Mouse (Mus musculus) hindbrain, embryonic 16.5 days (tissue): ENCODE results near the gene Slc4a1. TPM values are rescaled to one million over a fixed set of nuclear protein-coding genes. Genes with fewer than 3 reads are reported as not detected.

Experiments
- ATAC-seq: fragments of 200-750 bp; cut with Nextera tagmentation; 2 replicates; pipeline ENCODE4 v1.8.0; 2017; ENCODE audit warnings: moderate TSS enrichment, moderate library complexity
- H3K27ac ChIP-seq: fragments of 300-500 bp; sonication (generic); 2 replicates; pipeline ENCODE4 v1.5.1; 2014; ENCODE audit warnings: low read depth, mild to moderate bottlenecking, control low read depth, low read length, moderate library complexity
- H3K27me3 ChIP-seq: fragments of 300-500 bp; sonication (generic); replicated peaks from 2 replicates; pipeline ENCODE4 v1.6.1; 2014; ENCODE audit warnings: low read length; ENCODE audit not compliant: control insufficient read depth, insufficient read depth
- H3K36me3 ChIP-seq: fragments of 300-500 bp; sonication (generic); 2 replicates; pipeline ENCODE4 v1.6.1; 2014; ENCODE audit warnings: mild to moderate bottlenecking, low read length, moderate library complexity, mixed read lengths; ENCODE audit not compliant: control insufficient read depth, insufficient read depth
- H3K4me1 ChIP-seq: fragments of 300-500 bp; sonication (generic); 2 replicates; pipeline ENCODE4 v1.6.1; 2014; ENCODE audit warnings: low read depth, low read length; ENCODE audit not compliant: control insufficient read depth, insufficient read depth
- H3K4me2 ChIP-seq: fragments of 300-500 bp; sonication (generic); 2 replicates; pipeline ENCODE4 v1.6.1; 2014; ENCODE audit warnings: mild to moderate bottlenecking, low read length, control low read depth, moderate library complexity
- H3K4me3 ChIP-seq: fragments of 300-500 bp; sonication (generic); 2 replicates; pipeline ENCODE4 v1.5.1; 2014; ENCODE audit warnings: mild to moderate bottlenecking, low read length, control low read depth, moderate library complexity
- H3K9ac ChIP-seq: fragments of 300-500 bp; sonication (generic); 2 replicates; pipeline ENCODE4 v1.6.1; 2014; ENCODE audit warnings: low read depth, mild to moderate bottlenecking, control low read depth, low read length, moderate library complexity
- H3K9me3 ChIP-seq: fragments of 300-500 bp; sonication (generic); 2 replicates; pipeline ENCODE4 v1.6.1; 2014; ENCODE audit warnings: mild to moderate bottlenecking, low read length, moderate library complexity; ENCODE audit not compliant: control insufficient read depth
- WGBS: fragments of 180-500 bp; shearing (Covaris S2); extraction: QIAGEN DNeasy Blood & Tissue Kit; methylation state at CpG from one replicate; pipeline ENCODE4 v1.1.7; 2014; 5-methylcytosine and 5-hydroxymethylcytosine counted together
- polyA plus RNA-seq: library from polyadenylated mRNA; unstranded; fragments of >200 nt; fragmentation: Nextera tagmentation; extraction: Ambion mirVana; gene quantifications from 2 replicates; pipeline ENCODE4 v1.2.1, GENCODE M21; 2015

Slc4a1 gene
- polyA plus RNA-seq, 1 experiment from 2014 or later, result 1.4 TPM

- Histone ChIP-seq H3K9ac (no peak overlapping the region), H3K9me3 (no peaks in the 10 kb centered on the region), H3K4me3 (no peak overlapping the region), H3K27me3 (no peaks in the 10 kb centered on the region), H3K27ac (no peak overlapping the region), H3K4me1 (peaks cover 35% of the 10 kb centered on the region), H3K4me2 (no peak overlapping the region), H3K36me3 (peaks cover 39% of the 10 kb centered on the region)
- 39% methylated on average over 12 of the region's 12 CpGs for WGBS
- no peak for ATAC-seq
These were observed 34.6 kb upstream of the Slc4a1 start for GRCm38 (mm10) chr11:102400513-102401084.

- H3K4me2 ChIP-seq, result peak overlapping the region; percentile 24
- H3K4me1 ChIP-seq, result peaks cover 38% of the 10 kb centered on the region
- H3K9me3 ChIP-seq, result no peaks in the 10 kb centered on the region
- no peak overlapping the region for H3K4me3 ChIP-seq
- no peaks in the 10 kb centered on the region for H3K27me3 ChIP-seq
- 5% methylated on average over 33 of the region's 34 CpGs for WGBS
- no peak overlapping the region for H3K27ac ChIP-seq
- no peak for ATAC-seq
- peaks cover 39% of the 10 kb centered on the region for H3K36me3 ChIP-seq
- no peak overlapping the region for H3K9ac ChIP-seq
These were observed 33.6 kb upstream of the Slc4a1 start for GRCm38 (mm10) chr11:102399610-102400072.

DNA sequence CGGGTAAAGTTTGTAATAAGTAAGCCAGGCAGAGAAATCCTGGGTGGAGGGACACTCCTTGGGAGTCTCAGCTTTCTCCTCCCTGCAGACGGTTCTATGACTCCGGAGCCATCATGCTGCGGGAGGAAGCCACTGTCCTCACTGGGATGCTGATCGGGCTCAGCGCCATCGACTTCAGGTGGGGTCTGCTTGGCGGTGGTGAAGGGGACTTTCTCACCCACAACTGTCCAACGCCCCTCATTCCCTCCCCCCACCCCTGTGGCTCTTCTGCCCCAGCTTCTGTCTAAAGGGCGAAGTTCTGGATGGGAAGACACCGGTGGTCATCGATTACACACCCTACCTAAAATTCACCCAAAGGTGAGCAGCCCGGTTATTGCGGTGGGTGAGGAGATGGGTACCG lies 33.1 kb upstream of the Slc4a1 start:
- no peak overlapping the region for H3K4me2 ChIP-seq
- no peaks in the 10 kb centered on the region for H3K27me3 ChIP-seq
- H3K27ac ChIP-seq, result no peak overlapping the region
- 22% methylated on average over 15 of the region's 15 CpGs for WGBS
- peaks cover 36% of the 10 kb centered on the region for H3K36me3 ChIP-seq
- no peaks in the 10 kb centered on the region for H3K9me3 ChIP-seq
- no peak overlapping the region for H3K9ac ChIP-seq
- ATAC-seq, result no peak
- peaks cover 41% of the 10 kb centered on the region for H3K4me1 ChIP-seq
- H3K4me3 ChIP-seq, result no peak overlapping the region

DNA sequence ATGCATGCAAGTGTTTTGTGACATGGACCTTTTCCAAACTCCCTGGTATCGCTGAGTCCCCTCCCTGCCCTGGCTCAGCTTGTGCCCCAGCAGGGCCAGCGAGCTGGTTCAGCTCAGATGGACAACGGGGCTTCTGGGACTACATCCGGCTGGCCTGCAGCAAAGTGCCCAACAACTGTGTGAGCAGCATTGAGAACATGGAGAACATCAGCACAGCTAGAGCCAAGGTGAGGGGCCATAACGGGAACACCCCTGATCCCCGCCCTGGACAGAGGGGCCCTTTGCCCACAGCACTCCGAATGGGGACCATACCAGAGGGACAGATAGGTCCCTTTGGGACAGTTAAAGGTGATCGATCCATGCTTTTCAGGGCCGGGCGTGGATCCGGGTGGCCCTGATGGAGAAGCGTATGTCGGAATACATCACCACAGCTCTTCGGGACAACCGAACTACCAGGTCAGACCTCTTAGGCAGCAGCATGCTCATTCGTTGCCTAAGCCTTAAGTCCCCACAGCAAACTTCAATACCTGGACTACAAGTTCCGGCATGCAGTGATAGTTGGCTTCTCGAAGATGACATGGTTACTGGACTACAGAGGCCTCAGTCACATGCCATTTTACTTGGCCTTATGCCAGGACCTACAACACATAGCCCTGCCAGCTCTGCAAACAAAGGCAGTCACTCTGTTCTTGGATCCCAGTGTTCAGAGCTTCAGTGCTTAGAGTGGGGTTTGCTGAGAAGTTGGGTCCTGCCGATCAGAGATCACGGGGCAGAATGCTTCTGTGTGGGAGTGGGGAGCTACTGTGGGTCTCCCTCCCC lies 32.2 kb upstream of the Slc4a1 start:
- no peak for ATAC-seq
- H3K9ac ChIP-seq, result no peak overlapping the region
- 72% methylated on average over 20 of the region's 20 CpGs for WGBS
- H3K27me3 ChIP-seq, result no peaks in the 10 kb centered on the region
- H3K4me3 ChIP-seq, result no peak overlapping the region
- no peaks in the 10 kb centered on the region for H3K9me3 ChIP-seq
- no peak overlapping the region for H3K27ac ChIP-seq
- H3K36me3 ChIP-seq, result peaks cover 28% of the 10 kb centered on the region
- peaks cover 41% of the 10 kb centered on the region for H3K4me1 ChIP-seq
- no peak overlapping the region for H3K4me2 ChIP-seq

- Histone ChIP-seq H3K4me2 (peak overlapping the region; percentile 78), H3K4me3 (no peak overlapping the region; the same call in 1 of the 2 replicates), H3K36me3 (peaks cover 13% of the 10 kb centered on the region), H3K27ac (no peak overlapping the region), H3K4me1 (peaks cover 47% of the 10 kb centered on the region), H3K9ac (peak overlapping the region; percentile 29), H3K27me3 (no peaks in the 10 kb centered on the region), H3K9me3 (no peaks in the 10 kb centered on the region)
- 61% methylated on average over 7 of the region's 7 CpGs for WGBS
- ATAC-seq, result no peak
These were observed 30.7 kb upstream of the Slc4a1 start for GRCm38 (mm10) chr11:102396671-102397141.

- Histone ChIP-seq H3K27me3 (no peaks in the 10 kb centered on the region), H3K27ac (no peak overlapping the region), H3K4me1 (peaks cover 47% of the 10 kb centered on the region), H3K4me2 (peak overlapping the region; percentile 78), H3K36me3 (peaks cover 11% of the 10 kb centered on the region; the same call in 1 of the 2 replicates), H3K4me3 (no peak overlapping the region; the same call in 1 of the 2 replicates), H3K9me3 (no peaks in the 10 kb centered on the region), H3K9ac (peak overlapping the region; percentile 29)
- 55% methylated on average over 6 of the region's 6 CpGs for WGBS
- ATAC-seq, result no peak
These were observed 30.3 kb upstream of the Slc4a1 start for GRCm38 (mm10) chr11:102396263-102396662.

- Histone ChIP-seq H3K9ac (peak overlapping the region; percentile 91), H3K4me1 (peaks cover 47% of the 10 kb centered on the region), H3K9me3 (no peaks in the 10 kb centered on the region), H3K27me3 (no peaks in the 10 kb centered on the region), H3K36me3 (peaks cover 10% of the 10 kb centered on the region; the same call in 1 of the 2 replicates), H3K27ac (peak overlapping the region; percentile 70), H3K4me2 (peak overlapping the region; percentile 78), H3K4me3 (peak overlapping the region; percentile 87)
- under 1% methylated on average over 5 of the region's 5 CpGs for WGBS
- ATAC-seq, result no peak
These were observed 29.2 kb upstream of the Slc4a1 start for GRCm38 (mm10) chr11:102395250-102395649.

GRCm38 (mm10) chr11:102394421-102395124 lies 28.6 kb upstream of the Slc4a1 start:
- H3K27ac ChIP-seq, result peak overlapping the region; percentile 98
- peaks cover 45% of the 10 kb centered on the region for H3K4me1 ChIP-seq
- no peaks in the 10 kb centered on the region for H3K27me3 ChIP-seq
- H3K9me3 ChIP-seq, result no peaks in the 10 kb centered on the region
- peak overlapping the region; percentile 91 for H3K9ac ChIP-seq
- WGBS, result 53% methylated on average over 9 of the region's 9 CpGs
- H3K36me3 ChIP-seq, result peaks cover 6% of the 10 kb centered on the region; the same call in 1 of the 2 replicates
- peak overlapping the region; percentile 87 for H3K4me3 ChIP-seq
- peak overlapping the region; percentile 78 for H3K4me2 ChIP-seq
- no peak for ATAC-seq
